Mouse (Mus musculus): ENCODE results near the gene Lexm. TPM values are rescaled to one million over a fixed set of nuclear protein-coding genes. Genes with fewer than 3 reads are reported as not detected.

The Lexm gene
- polyA plus RNA-seq, 1 experiment from 2014 or later, result not detected

DNA sequence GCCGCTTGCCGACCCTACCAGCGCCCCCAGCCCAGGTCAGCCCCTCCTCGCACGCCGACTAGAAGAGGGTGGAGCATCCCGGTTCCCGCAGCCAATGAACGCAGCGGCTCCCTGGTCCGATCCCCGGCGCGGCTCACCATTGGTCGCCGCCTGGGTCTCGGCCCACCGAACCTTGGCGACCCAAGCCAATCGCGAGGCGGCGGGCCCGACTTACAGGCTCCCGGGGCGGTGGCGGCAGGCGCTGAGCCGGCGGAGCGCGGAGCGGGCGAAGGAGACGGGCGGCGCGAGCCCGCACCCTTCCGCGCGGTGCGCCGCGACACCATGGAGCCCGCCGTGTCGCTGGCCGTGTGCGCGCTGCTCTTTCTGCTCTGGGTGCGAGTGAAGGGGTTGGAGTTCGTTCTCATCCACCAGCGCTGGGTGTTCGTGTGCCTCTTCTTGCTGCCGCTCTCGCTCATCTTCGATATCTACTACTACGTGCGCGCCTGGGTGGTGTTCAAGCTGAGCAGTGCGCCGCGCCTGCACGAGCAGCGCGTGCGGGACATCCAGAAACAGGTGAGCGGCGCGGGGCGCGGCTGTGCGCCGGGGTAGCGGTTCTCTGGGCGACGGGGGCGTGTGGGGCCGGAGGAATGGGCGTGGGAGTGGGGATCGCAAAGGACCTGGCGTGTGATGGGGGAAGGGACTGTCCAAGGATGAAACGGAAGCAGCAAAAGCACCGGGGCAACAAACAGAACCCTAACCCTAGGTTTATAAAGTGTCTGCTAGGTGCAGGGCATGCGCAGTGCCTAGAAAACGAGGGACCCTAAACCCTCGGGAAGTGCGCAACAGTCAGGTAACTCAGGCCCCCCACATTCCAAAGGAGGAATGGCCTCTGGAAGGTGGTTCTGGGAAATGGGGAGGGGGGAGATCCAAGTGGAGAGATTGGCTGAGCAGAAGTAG, 55.9 kb downstream of the Lexm start, which contains the start of gene Dhcr24:
Gene Dhcr24 (plus strand): TSS at position 193 of the 936 bp plus-strand sequence.
- peak; percentile 99 for ATAC-seq
- H3K9ac ChIP-seq (replicated peaks; ENCODE audit: low read depth, low read length), result peak within 1 kb of the TSS; percentile 76
- peak within 1 kb of the TSS; percentile 91 for H3K27ac ChIP-seq (ENCODE audit: low read length)
- H3K4me2 ChIP-seq (ENCODE audit: low read length), result peak within 1 kb of the TSS; percentile 97
- peaks cover 6% of the 10 kb centered on the region; the same call in 1 of the 2 replicates for H3K36me3 ChIP-seq (ENCODE audit: control insufficient read depth, insufficient read depth)
- peaks cover 38% of the 10 kb centered on the region for H3K4me1 ChIP-seq (replicated peaks; ENCODE audit: control insufficient read depth, insufficient read depth, low read length)
- H3K27me3 ChIP-seq (replicated peaks; ENCODE audit: control insufficient read depth, insufficient read depth, low read length), result no peaks in the 10 kb centered on the region
- H3K4me3 ChIP-seq (replicated peaks; ENCODE audit: low read length), result peak within 1 kb of the TSS; percentile 79
- H3K9me3 ChIP-seq (ENCODE audit: control insufficient read depth, low read length), result no peaks in the 10 kb centered on the region
- under 1% methylated on average over 89 of the region's 89 CpGs for WGBS

DNA sequence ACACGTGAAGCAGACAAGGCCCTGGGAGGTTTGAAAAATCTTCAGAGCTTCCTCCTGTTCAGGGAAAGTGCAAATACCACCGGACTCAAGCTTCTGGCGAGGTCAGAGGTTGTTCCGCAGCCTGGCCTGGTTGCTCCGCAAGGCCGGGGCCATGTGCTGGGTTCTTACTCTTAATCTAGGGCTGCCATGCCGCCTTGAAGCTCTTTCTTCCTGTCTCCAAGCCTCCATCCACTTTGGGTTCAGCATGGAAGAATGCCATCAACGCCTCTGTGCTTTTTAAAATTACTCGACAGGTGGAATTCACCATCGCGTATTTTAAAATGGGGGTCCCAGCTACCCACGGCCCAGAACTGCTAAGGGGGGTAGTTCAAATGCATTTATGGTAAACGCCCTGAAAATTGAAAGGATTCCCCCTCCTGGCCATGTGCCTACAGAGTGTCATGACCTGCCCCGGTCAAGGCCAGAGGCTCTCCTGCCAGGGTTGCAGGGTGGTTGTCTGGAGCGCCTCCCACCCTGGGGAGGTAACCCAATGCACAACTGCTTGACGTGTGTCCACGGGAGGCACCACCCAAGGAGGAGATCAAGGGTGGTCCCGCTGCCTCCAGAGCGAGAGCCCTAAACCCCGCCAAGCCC, 56.7 kb downstream of the Lexm start:
- H3K27me3 ChIP-seq (replicated peaks; ENCODE audit: control insufficient read depth, insufficient read depth, low read length), result no peaks in the 10 kb centered on the region
- peak overlapping the region; percentile 79 for H3K4me3 ChIP-seq (replicated peaks; ENCODE audit: low read length)
- no peak for ATAC-seq
- peak overlapping the region; percentile 91 for H3K27ac ChIP-seq (ENCODE audit: low read length)
- WGBS, result 3% methylated on average over 20 of the region's 20 CpGs
- H3K36me3 ChIP-seq (ENCODE audit: control insufficient read depth, insufficient read depth), result peaks cover 6% of the 10 kb centered on the region; the same call in 1 of the 2 replicates
- H3K4me1 ChIP-seq (replicated peaks; ENCODE audit: control insufficient read depth, insufficient read depth, low read length), result peaks cover 38% of the 10 kb centered on the region
- no peaks in the 10 kb centered on the region for H3K9me3 ChIP-seq (ENCODE audit: control insufficient read depth, low read length)
- H3K4me2 ChIP-seq (ENCODE audit: low read length), result peak overlapping the region; percentile 97
- H3K9ac ChIP-seq (replicated peaks; ENCODE audit: low read depth, low read length), result peak overlapping the region; percentile 63

DNA sequence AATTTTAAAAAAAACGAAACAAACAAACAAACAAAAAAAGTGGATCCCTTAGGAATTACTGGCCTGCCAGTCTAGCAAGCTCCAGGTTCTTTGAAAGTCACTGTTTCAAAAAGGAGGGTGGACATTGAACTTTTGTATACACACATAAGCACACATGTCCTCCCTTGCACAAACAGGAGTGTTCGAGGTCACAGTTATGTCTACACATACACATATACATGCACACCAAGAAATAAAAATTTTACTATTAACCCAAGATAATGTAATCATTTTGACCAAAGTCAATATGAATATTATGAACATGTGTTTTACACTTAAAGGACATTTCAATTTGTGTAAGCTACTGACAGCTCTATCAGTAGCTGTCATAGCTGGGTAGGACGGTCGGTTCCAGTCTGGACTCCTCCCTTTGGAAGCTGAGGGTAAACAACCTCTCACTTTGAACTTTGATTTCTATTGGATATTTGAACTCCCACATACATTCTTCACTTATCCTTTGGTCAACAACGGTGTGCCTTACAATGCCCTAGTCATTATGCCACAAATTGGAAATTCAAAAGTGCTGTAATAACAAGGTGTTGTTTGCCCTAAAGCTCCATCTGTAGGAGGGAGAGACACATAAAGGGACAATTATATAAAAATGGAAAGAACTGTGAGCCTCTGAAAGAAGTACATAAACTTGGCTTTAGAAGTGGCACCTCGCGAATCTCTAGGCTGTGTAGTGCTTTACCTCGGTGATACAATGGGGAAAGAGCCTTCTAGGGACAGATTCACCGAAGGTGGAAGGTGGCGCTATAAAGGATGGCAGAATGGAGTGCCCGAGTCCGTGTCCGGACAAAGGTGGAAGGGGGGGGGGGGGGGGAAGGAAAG, 57.5 kb downstream of the Lexm start:
- peak overlapping the region; percentile 79 for H3K4me3 ChIP-seq (replicated peaks; ENCODE audit: low read length)
- peaks cover 36% of the 10 kb centered on the region for H3K4me1 ChIP-seq (replicated peaks; ENCODE audit: control insufficient read depth, insufficient read depth, low read length)
- no peaks in the 10 kb centered on the region for H3K27me3 ChIP-seq (replicated peaks; ENCODE audit: control insufficient read depth, insufficient read depth, low read length)
- H3K4me2 ChIP-seq (ENCODE audit: low read length), result peak overlapping the region; percentile 97
- H3K9me3 ChIP-seq (ENCODE audit: control insufficient read depth, low read length), result no peaks in the 10 kb centered on the region
- no peaks in the 10 kb centered on the region; the same call in 1 of the 2 replicates for H3K36me3 ChIP-seq (ENCODE audit: control insufficient read depth, insufficient read depth)
- peak overlapping the region; percentile 63; the same call in 1 of the 2 replicates for H3K9ac ChIP-seq (replicated peaks; ENCODE audit: low read depth, low read length)
- no peak overlapping the region for H3K27ac ChIP-seq (ENCODE audit: low read length)
- 32% methylated on average over 13 of the region's 13 CpGs for WGBS
- ATAC-seq, result no peak

DNA sequence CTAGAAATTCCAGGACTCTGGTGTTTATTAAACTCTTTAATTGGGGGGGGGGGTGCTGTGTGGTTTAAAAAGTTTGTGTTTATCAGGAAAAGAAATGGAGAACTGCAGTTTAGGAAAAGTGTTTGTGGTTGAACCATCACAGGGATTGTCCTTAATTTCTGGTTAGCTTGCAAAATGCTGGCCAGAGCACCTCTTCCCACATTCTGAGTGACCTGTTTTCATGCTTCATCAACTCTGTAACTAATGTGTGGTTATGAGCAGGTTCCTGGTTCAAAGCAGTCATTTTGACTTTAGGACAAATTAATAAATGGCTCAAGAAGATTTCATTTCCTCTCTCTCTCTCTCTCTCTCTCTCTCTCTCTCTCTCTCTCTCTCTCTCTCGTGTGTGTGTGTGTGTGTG, 59.1 kb downstream of the Lexm start:
- WGBS, result no CpG with 5 or more reads among the region's 1 CpGs
- no peak overlapping the region for H3K9ac ChIP-seq (replicated peaks; ENCODE audit: low read depth, low read length)
- H3K9me3 ChIP-seq (ENCODE audit: control insufficient read depth, low read length), result no peaks in the 10 kb centered on the region
- H3K4me2 ChIP-seq (ENCODE audit: low read length), result no peak overlapping the region
- H3K36me3 ChIP-seq (ENCODE audit: control insufficient read depth, insufficient read depth), result no peaks in the 10 kb centered on the region
- ATAC-seq, result no peak
- H3K27me3 ChIP-seq (replicated peaks; ENCODE audit: control insufficient read depth, insufficient read depth, low read length), result no peaks in the 10 kb centered on the region
- H3K4me1 ChIP-seq (replicated peaks; ENCODE audit: control insufficient read depth, insufficient read depth, low read length), result peaks cover 20% of the 10 kb centered on the region
- H3K27ac ChIP-seq (ENCODE audit: low read length), result no peak overlapping the region
- no peak overlapping the region for H3K4me3 ChIP-seq (replicated peaks; ENCODE audit: low read length)

DNA sequence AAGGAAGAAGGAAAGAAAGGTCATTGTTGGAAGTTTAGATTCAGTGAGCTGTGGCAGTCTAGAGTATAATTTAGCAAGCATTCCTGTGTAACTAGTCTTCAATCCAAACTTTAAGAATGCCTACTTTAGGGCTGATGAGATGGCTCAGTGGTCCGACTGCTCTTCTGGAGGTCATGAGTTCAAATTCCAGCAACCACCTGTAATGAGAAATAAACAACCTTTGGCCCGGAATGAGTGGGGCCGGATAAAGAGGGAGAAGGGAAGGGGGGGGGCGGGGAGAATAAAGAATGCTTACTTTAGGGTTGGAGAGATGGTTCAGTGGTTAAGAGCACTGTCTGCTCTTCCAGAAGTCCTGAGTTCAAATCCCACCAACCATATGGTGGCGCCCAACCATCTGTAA, 59.8 kb downstream of the Lexm start:
- Histone ChIP-seq H3K4me3 (replicated peaks; ENCODE audit: low read length) (no peak overlapping the region), H3K9me3 (ENCODE audit: control insufficient read depth, low read length) (no peaks in the 10 kb centered on the region), H3K9ac (replicated peaks; ENCODE audit: low read depth, low read length) (no peak overlapping the region), H3K36me3 (ENCODE audit: control insufficient read depth, insufficient read depth) (no peaks in the 10 kb centered on the region), H3K4me1 (replicated peaks; ENCODE audit: control insufficient read depth, insufficient read depth, low read length) (peaks cover 13% of the 10 kb centered on the region), H3K27me3 (replicated peaks; ENCODE audit: control insufficient read depth, insufficient read depth, low read length) (no peaks in the 10 kb centered on the region), H3K27ac (ENCODE audit: low read length) (no peak overlapping the region), H3K4me2 (ENCODE audit: low read length) (no peak overlapping the region)
- no peak for ATAC-seq
- WGBS, result 83% methylated on average over 5 of the region's 5 CpGs

DNA sequence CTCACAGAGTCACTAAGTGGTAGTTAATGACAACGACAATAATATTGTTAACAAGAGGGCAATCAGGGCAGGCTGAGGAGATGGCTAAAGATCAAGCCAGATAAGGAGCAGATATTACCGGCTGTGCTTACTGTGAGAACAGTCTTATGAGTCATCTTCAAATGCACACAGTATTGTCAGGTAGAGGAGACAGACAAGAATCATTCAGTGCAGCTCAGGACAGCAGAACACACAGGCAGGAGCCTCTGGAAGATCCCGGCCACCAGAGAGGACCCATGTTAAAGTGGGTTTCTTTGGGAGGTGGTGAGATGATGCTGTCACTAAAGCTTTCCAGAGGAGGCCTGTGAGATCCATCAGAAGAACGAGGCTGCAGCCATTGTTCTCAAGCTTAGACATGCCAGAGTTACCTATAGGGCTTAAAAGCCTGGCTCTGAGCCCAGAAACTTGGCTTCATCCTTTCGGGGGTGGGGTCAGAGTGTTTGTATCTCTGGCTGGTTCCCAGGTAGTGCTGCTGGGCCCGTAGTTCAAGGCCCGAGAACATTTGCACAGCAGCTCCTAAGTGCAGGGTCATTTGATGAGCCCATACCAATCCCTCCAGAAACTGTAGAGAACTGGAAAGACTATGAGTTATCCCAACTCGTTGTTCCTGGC, 66.4 kb downstream of the Lexm start:
- Histone ChIP-seq H3K27me3 (replicated peaks; ENCODE audit: control insufficient read depth, insufficient read depth, low read length) (no peaks in the 10 kb centered on the region), H3K27ac (ENCODE audit: low read length) (no peak overlapping the region), H3K9ac (replicated peaks; ENCODE audit: low read depth, low read length) (no peak overlapping the region), H3K36me3 (ENCODE audit: control insufficient read depth, insufficient read depth) (no peaks in the 10 kb centered on the region), H3K4me1 (replicated peaks; ENCODE audit: control insufficient read depth, insufficient read depth, low read length) (no peaks in the 10 kb centered on the region), H3K4me2 (ENCODE audit: low read length) (no peak overlapping the region), H3K4me3 (replicated peaks; ENCODE audit: low read length) (no peak overlapping the region), H3K9me3 (ENCODE audit: control insufficient read depth, low read length) (no peaks in the 10 kb centered on the region)
- WGBS, result 62% methylated on average over 8 of the region's 8 CpGs
- no peak for ATAC-seq

DNA sequence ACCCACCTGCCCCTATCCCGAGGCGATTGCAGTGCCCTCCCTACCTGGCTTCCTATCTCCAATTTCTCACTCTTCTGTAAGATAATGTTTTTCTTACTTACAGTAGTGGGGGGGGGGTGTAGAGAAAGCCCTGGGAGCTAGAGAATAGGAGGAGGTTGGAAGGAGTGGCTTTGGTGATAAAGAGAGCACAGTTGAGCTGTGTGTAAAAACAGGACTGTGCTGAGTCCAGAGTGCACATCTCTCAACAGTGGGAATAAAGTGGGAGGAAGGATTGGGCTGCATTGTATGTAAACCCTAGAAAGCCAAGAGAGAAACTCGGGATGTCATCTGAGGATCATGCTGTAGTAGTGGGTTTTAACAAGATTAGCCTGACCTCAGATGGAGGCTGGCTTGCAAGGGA, 68.9 kb downstream of the Lexm start:
- H3K4me1 ChIP-seq (replicated peaks; ENCODE audit: control insufficient read depth, insufficient read depth, low read length), result no peaks in the 10 kb centered on the region
- no peak overlapping the region for H3K4me3 ChIP-seq (replicated peaks; ENCODE audit: low read length)
- H3K9ac ChIP-seq (replicated peaks; ENCODE audit: low read depth, low read length), result no peak overlapping the region
- WGBS, result 86% methylated on average over 3 of the region's 3 CpGs
- no peak for ATAC-seq
- no peaks in the 10 kb centered on the region for H3K27me3 ChIP-seq (replicated peaks; ENCODE audit: control insufficient read depth, insufficient read depth, low read length)
- H3K36me3 ChIP-seq (ENCODE audit: control insufficient read depth, insufficient read depth), result no peaks in the 10 kb centered on the region
- no peak overlapping the region for H3K27ac ChIP-seq (ENCODE audit: low read length)
- H3K4me2 ChIP-seq (ENCODE audit: low read length), result no peak overlapping the region
- no peaks in the 10 kb centered on the region for H3K9me3 ChIP-seq (ENCODE audit: control insufficient read depth, low read length)

DNA sequence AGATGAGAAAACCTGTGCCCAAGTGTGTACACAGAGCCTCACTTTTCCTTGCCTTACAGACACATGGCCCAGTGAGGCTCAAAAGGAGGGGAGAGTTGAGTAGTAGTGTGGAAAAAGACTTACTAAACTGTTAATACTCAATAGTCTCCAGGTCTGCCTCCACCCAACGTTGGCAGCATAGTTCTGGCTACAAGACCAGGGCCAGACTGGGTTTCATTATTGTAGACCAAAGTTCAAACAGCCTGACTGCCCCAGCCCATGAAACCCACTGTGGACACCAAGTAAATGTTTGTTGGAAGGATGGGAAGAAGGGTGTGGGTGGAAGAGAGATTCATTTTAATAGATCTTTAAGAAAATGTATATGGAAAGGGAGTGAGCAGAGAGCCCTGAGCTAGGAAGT, 70.1 kb downstream of the Lexm start:
- Histone ChIP-seq H3K36me3 (ENCODE audit: control insufficient read depth, insufficient read depth) (no peaks in the 10 kb centered on the region), H3K4me1 (replicated peaks; ENCODE audit: control insufficient read depth, insufficient read depth, low read length) (no peaks in the 10 kb centered on the region), H3K4me3 (replicated peaks; ENCODE audit: low read length) (no peak overlapping the region), H3K27ac (ENCODE audit: low read length) (no peak overlapping the region), H3K9me3 (ENCODE audit: control insufficient read depth, low read length) (no peaks in the 10 kb centered on the region), H3K4me2 (ENCODE audit: low read length) (no peak overlapping the region), H3K9ac (replicated peaks; ENCODE audit: low read depth, low read length) (no peak overlapping the region), H3K27me3 (replicated peaks; ENCODE audit: control insufficient read depth, insufficient read depth, low read length) (no peaks in the 10 kb centered on the region)
- no peak for ATAC-seq
- 92% methylated on average over 1 of the region's 1 CpGs for WGBS

Data from forebrain, embryonic 16.5 days (tissue).